Mouse (Mus musculus) kidney, adult 2 months (tissue): ENCODE data around the gene Snd1. TPM values are rescaled to one million over a fixed set of nuclear protein-coding genes. Genes with fewer than 3 reads are reported as not detected.
A peak's percentile ranks its signal among the peaks of the same experiment; 100 is the strongest.

Source experiments
- DNase-seq: peaks from one replicate; pipeline ENCODE4 v3.0.0; 2021
- H3K27ac ChIP-seq: fragments of 200-500 bp; 2 replicates; pipeline ENCODE4 v1.5.1; 2012; ENCODE audit warnings: low read depth, low read length, control low read depth, inconsistent platforms; ENCODE audit not compliant: insufficient read depth
- H3K27me3 ChIP-seq: fragments of 200-500 bp; replicated peaks from 2 replicates; pipeline ENCODE4 v1.6.1; 2012; ENCODE audit warnings: mild to moderate bottlenecking, moderate library complexity, low read length, inconsistent platforms; ENCODE audit not compliant: control insufficient read depth, insufficient read depth
- H3K36me3 ChIP-seq: fragments of 200-500 bp; 2 replicates; pipeline ENCODE4 v1.6.1; 2012; ENCODE audit warnings: mild to moderate bottlenecking, moderate library complexity, low read length, inconsistent platforms; ENCODE audit not compliant: control insufficient read depth, insufficient read depth
- H3K4me1 ChIP-seq: fragments of 200-500 bp; 2 replicates; pipeline ENCODE4 v1.6.1; 2011; ENCODE audit warnings: low read length; ENCODE audit not compliant: control insufficient read depth, insufficient read depth
- H3K4me3 ChIP-seq: fragments of 200-500 bp; 2 replicates; pipeline ENCODE4 v1.5.1; 2011; ENCODE audit warnings: mild to moderate bottlenecking, low read depth, low read length, control low read depth; ENCODE audit not compliant: insufficient read depth
- CTCF ChIP-seq: fragments of 200-500 bp; conservative IDR thresholded peaks from 2 replicates; pipeline ENCODE4 v1.5.1; 2011; ENCODE audit warnings: low read depth, mild to moderate bottlenecking, control low read depth, low read length, moderate library complexity, mixed read lengths; ENCODE audit not compliant: insufficient read depth, insufficient read length
- POLR2A ChIP-seq: fragments of 200-500 bp; IDR thresholded peaks from one replicate; pipeline ENCODE4 v1.6.1; 2011; ENCODE audit warnings: low read depth, low read length, control low read depth
- WGBS: fragments of 180-500 bp; shearing (Covaris S2); methylation state at CpG from one replicate; pipeline ENCODE4 v1.1.7; 2018; 5-methylcytosine and 5-hydroxymethylcytosine counted together
- polyA plus RNA-seq: library from polyadenylated mRNA; depleted of rRNA; stranded (reverse); fragments of >200 nt; gene quantifications from 2 replicates; pipeline ENCODE4 v1.2.3, GENCODE M21; 2012

Gene Snd1
- polyA plus RNA-seq, 1 experiment: 41.0 TPM

DNA sequence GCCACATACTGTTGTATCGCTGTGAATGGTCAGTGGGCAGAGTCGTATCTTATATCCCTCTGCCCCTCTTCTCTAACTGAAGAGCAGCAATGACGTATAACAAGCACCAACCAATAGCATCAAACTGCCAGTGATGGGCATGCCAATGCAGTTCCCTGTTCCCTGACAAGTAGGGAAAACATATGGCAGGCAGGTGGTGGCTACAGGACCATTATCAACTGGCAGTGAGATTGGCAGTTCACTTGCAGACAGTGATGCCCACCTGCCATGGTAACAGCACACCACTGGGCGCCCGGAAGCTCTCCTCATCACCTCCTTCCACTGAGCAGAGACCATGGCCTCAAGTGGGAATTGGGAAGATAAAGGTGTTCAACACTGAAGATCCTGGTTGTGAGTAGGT lies 181.6 kb downstream of the Snd1 start:
- WGBS: 97% methylated on average over 5 of the region's 5 CpGs
- Histone ChIP-seq H3K4me3 (no peak overlapping the region), H3K27ac (no peak overlapping the region), H3K4me1 (no peaks in the 10 kb centered on the region), H3K27me3 (no peaks in the 10 kb centered on the region), H3K36me3 (no peaks in the 10 kb centered on the region)
- TF ChIP-seq CTCF (no peak), POLR2A (no peak)
- no peak for DNase-seq

- 91% methylated on average over 3 of the region's 3 CpGs for WGBS
- Histone ChIP-seq H3K4me3 (no peak overlapping the region), H3K27me3 (no peaks in the 10 kb centered on the region), H3K36me3 (no peaks in the 10 kb centered on the region), H3K27ac (no peak overlapping the region), H3K4me1 (no peaks in the 10 kb centered on the region)
- DNase-seq: no peak
- TF ChIP-seq POLR2A: no peak
- TF ChIP-seq CTCF: no peak
These were observed 188.1 kb downstream of the Snd1 start for GRCm38 (mm10) chr6:28663004-28663403.

DNA sequence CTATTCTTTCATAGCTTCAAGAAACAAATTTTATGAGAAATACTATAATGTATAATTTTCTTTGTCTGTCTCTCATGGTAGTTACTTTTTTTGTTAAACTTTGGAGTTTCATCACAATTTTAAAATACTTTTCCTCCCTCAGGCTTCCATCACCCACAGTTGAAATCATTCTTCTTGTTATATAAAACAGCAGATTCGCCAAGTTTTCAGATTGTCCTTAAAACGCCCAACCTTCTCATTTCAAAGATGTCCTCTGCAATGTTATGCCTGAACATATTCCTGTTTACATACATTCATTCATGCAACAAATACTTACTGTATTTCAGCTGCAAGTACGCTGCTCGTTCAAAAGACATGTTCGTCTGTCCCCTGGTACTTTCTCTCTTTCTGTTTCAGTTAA lies 188.7 kb downstream of the Snd1 start:
- Histone ChIP-seq H3K4me3 (no peak overlapping the region), H3K27ac (no peak overlapping the region), H3K36me3 (no peaks in the 10 kb centered on the region; the same call in 1 of the 2 replicates), H3K4me1 (no peaks in the 10 kb centered on the region), H3K27me3 (no peaks in the 10 kb centered on the region)
- DNase-seq: no peak
- whole genome bisulfite sequencing: 88% methylated on average over 5 of the region's 5 CpGs
- TF ChIP-seq POLR2A (no peak), CTCF (no peak)

- peak; percentile 7 for DNase-seq
- no peak overlapping the region for H3K27ac ChIP-seq
- H3K4me1 ChIP-seq: no peaks in the 10 kb centered on the region
- H3K36me3 ChIP-seq: no peaks in the 10 kb centered on the region; the same call in 1 of the 2 replicates
- no peaks in the 10 kb centered on the region for H3K27me3 ChIP-seq
- TF ChIP-seq CTCF (no peak), POLR2A (no peak)
- no peak overlapping the region for H3K4me3 ChIP-seq
- WGBS: 76% methylated on average over 3 of the region's 3 CpGs
These were observed 189.8 kb downstream of the Snd1 start for GRCm38 (mm10) chr6:28664716-28665115.

DNA sequence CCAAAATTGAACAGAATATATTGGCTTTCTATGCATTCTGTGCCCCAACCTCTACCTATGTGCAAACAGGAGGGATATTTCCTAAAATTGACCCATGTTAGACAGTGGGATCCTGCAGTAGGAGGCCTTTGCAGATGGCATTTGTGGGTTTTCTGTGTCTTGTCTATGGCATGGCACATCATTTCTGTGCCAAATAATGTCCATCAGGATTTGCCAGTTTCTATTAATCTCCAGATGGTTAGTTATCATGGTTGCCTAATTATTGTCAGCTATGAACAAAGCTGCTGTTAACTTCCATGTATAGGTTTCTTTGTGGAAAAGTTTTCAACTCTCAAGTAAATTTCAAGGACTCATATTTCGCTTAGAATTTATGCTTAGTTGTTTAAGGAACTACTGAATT lies 192.6 kb downstream of the Snd1 start:
- no peak overlapping the region for H3K27ac ChIP-seq
- no peak for TF ChIP-seq CTCF
- no peak for TF ChIP-seq POLR2A
- H3K27me3 ChIP-seq: no peaks in the 10 kb centered on the region
- no peak overlapping the region for H3K4me3 ChIP-seq
- DNase-seq: no peak
- H3K36me3 ChIP-seq: no peaks in the 10 kb centered on the region; the same call in 1 of the 2 replicates
- no peaks in the 10 kb centered on the region for H3K4me1 ChIP-seq
- 97% methylated on average over 1 of the region's 1 CpGs for WGBS

DNA sequence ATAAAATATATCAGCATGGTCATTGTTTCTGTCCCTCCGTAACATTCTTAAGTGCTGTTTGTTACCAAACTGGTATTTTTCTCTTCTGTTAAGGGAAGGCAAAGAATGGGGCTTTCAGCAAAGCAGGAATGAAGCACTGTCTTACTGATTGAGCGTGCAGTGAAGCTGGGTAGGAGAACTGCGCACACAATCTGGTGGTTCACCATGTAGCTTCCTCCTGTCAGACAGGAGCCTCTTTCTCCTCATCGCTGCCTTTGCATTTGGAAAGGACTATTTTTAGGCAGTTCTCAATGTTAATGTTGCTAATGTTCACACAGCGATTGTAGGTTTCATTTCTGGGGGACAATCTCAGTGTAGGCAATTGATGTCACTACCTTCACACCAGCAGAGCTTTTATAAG lies 194.3 kb downstream of the Snd1 start:
- 95% methylated on average over 5 of the region's 5 CpGs for WGBS
- H3K4me1 ChIP-seq: no peaks in the 10 kb centered on the region
- no peak for DNase-seq
- no peaks in the 10 kb centered on the region; the same call in 1 of the 2 replicates for H3K36me3 ChIP-seq
- no peaks in the 10 kb centered on the region for H3K27me3 ChIP-seq
- no peak for TF ChIP-seq CTCF
- TF ChIP-seq POLR2A: no peak
- H3K4me3 ChIP-seq: no peak overlapping the region
- no peak overlapping the region for H3K27ac ChIP-seq

- Histone ChIP-seq H3K27ac (no peak overlapping the region), H3K4me1 (no peaks in the 10 kb centered on the region), H3K4me3 (no peak overlapping the region), H3K27me3 (no peaks in the 10 kb centered on the region), H3K36me3 (no peaks in the 10 kb centered on the region; the same call in 1 of the 2 replicates)
- DNase-seq: no peak
- 67% methylated on average over 1 of the region's 1 CpGs for WGBS
- TF ChIP-seq CTCF (no peak), POLR2A (no peak)
These were observed 197.4 kb downstream of the Snd1 start for GRCm38 (mm10) chr6:28672388-28672787.

DNA sequence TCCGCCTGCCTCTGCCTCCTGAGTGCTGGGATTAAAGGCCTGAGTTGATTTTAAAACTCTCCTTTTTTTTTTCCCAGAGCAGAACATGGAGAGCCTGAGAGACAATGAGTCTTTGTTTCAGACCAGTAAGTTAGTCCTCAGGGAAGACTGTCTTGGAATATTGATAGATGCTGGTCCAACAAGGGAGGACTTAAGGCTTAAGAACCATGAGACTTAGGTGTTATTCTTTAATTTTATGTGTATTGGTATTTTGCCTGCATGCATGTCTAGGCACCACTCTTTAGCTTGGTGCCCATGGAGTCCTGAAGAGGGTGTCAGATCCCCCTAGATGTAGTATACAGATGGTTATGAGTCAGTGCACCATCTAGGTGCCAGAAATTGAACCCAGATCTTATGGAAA lies 199.7 kb downstream of the Snd1 start:
- WGBS: 90% methylated on average over 1 of the region's 1 CpGs
- H3K36me3 ChIP-seq: no peaks in the 10 kb centered on the region
- H3K4me3 ChIP-seq: no peak overlapping the region
- H3K4me1 ChIP-seq: no peaks in the 10 kb centered on the region
- DNase-seq: no peak
- TF ChIP-seq CTCF: no peak
- no peak for TF ChIP-seq POLR2A
- no peaks in the 10 kb centered on the region for H3K27me3 ChIP-seq
- H3K27ac ChIP-seq: no peak overlapping the region
